In the genomic region with DNA sequence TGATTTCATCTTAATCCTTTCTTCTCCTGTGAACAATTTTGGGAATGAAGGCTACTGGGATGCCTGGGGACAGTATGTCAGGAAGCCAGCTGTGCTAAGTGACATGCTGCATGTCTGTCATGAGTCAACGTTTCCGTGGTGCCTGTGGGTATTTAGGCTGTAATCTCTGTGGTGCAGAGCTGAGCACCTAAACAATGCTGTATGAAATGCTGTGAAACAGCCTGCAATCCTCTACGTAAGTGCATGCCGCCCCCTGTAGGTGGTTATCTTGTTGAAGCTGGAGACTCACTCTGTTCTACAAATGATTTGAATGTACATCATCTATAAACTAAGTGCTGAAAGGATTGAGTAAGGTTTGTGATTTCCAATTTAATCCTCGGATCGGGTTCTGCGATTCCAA, we compare ENCODE assay signal across 9 mouse cellular contexts. TPM values are rescaled to one million over a fixed set of nuclear protein-coding genes. Genes with fewer than 3 reads are reported as not detected.
DNase-seq lines count a peak whose midpoint lies in the region; ATAC-seq and TF ChIP-seq lines count a peak whose summit lies in the region.
"Had no signal": no experiment of that assay in that cellular context is flagged by ENCODE, and none has a peak within 500 bp of the region (broad histone marks: within the 10 kb centered on the region; RNA-seq: fewer than 3 reads in every experiment).

No protein-coding gene starts in this region.

- ATAC-seq in heart, embryonic 11.5 days (replicated peaks; ENCODE audit: insufficient number of reproducible peaks, low FRiP score, low TSS enrichment) = no peak
- ATAC-seq in heart, postnatal 0 days (ENCODE audit: insufficient read depth, low read depth) = peak; percentile 39; the same call in 1 of the 2 replicates
- no peak for ATAC-seq in midbrain, embryonic 14.5 days (ENCODE audit: low FRiP score, low TSS enrichment)

- no peak overlapping the region for H3K4me2 ChIP-seq in heart, embryonic 11.5 days
- no peak overlapping the region for H3K4me2 ChIP-seq in heart, postnatal 0 days (ENCODE audit: low read depth, low read length)
- H3K4me2 ChIP-seq in midbrain, embryonic 14.5 days (ENCODE audit: low read length) = no peak overlapping the region
- H3K4me2 ChIP-seq: limb, embryonic 15.5 days had no signal

- no peaks in the 10 kb centered on the region for H3K4me1 ChIP-seq in heart, embryonic 11.5 days (ENCODE audit: control insufficient read depth, insufficient read depth, low read length)
- H3K4me1 ChIP-seq in heart, postnatal 0 days (ENCODE audit: control insufficient read depth, insufficient read depth) = no peaks in the 10 kb centered on the region
- H3K4me1 ChIP-seq in midbrain, embryonic 14.5 days (ENCODE audit: control insufficient read depth, insufficient read depth, low read length) = peaks cover 3% of the 10 kb centered on the region; the same call in 1 of the 2 replicates
- H3K4me1 ChIP-seq: limb, embryonic 15.5 days had no signal

- H3K4me3 ChIP-seq in heart, embryonic 11.5 days (ENCODE audit: low read depth, low read length) = no peak overlapping the region
- H3K4me3 ChIP-seq in heart, postnatal 0 days (ENCODE audit: low read depth, low read length) = no peak overlapping the region
- H3K4me3 ChIP-seq in midbrain, embryonic 14.5 days (replicated peaks; ENCODE audit: low read depth, low read length) = no peak overlapping the region
- H3K4me3 ChIP-seq: limb, embryonic 15.5 days had no signal

- peak; percentile 42 for DNase-seq in heart, adult 8-10 months (ENCODE audit: low spot score)
- DNase-seq in MN1 (ENCODE audit: low spot score) = peak; percentile 53
- peak; percentile 52 to 59 for DNase-seq in cerebellum, postnatal 36 days
- no peak for DNase-seq in heart, postnatal 0 days (ENCODE audit: low spot score)
- DNase-seq in left cerebral cortex, adult 18-20 months (ENCODE audit: low spot score in 2 of 2) = peak; percentile 81 to 84
- peak; percentile 85 for DNase-seq in midbrain, embryonic 14.5 days
- peak; percentile 58 to 74 for DNase-seq in spleen, postnatal 4 days (ENCODE audit: low spot score in 2 of 2)

- H3K9me3 ChIP-seq in heart, embryonic 11.5 days (replicated peaks; ENCODE audit: control insufficient read depth, low read length) = no peaks in the 10 kb centered on the region
- no peaks in the 10 kb centered on the region for H3K9me3 ChIP-seq in heart, postnatal 0 days (replicated peaks; ENCODE audit: control insufficient read depth, low read length)
- no peaks in the 10 kb centered on the region for H3K9me3 ChIP-seq in midbrain, embryonic 14.5 days (ENCODE audit: control insufficient read depth, low read length)
- H3K9me3 ChIP-seq: limb, embryonic 15.5 days had no signal

- H3K27me3 ChIP-seq in heart, embryonic 11.5 days (ENCODE audit: control insufficient read depth, insufficient read depth, low read length) = no peaks in the 10 kb centered on the region
- no peaks in the 10 kb centered on the region for H3K27me3 ChIP-seq in heart, postnatal 0 days (ENCODE audit: control insufficient read depth, insufficient read depth, low read length)
- H3K27me3 ChIP-seq in midbrain, embryonic 14.5 days (ENCODE audit: control insufficient read depth, insufficient read depth, low read length) = no peaks in the 10 kb centered on the region
- H3K27me3 ChIP-seq: limb, embryonic 15.5 days had no signal

- no peaks in the 10 kb centered on the region for H3K36me3 ChIP-seq in heart, embryonic 11.5 days (ENCODE audit: control insufficient read depth, insufficient read depth, low read length)
- no peaks in the 10 kb centered on the region for H3K36me3 ChIP-seq in heart, postnatal 0 days (replicated peaks; ENCODE audit: control insufficient read depth, insufficient read depth, low read length)
- H3K36me3 ChIP-seq in midbrain, embryonic 14.5 days (ENCODE audit: control insufficient read depth, insufficient read depth, low read length) = no peaks in the 10 kb centered on the region
- H3K36me3 ChIP-seq: limb, embryonic 15.5 days had no signal

- TF ChIP-seq CTCF in heart, postnatal 0 days (IDR thresholded peaks at IDR 0.05; ENCODE audit: low read depth) = peak; percentile 66

- TF ChIP-seq EP300 in heart, postnatal 0 days (IDR thresholded peaks at IDR 0.05; ENCODE audit: low read depth) = no peak

- 40% methylated on average over 7 of the region's 7 CpGs for WGBS in heart, embryonic 11.5 days (ENCODE audit: insufficient replicate concordance)
- WGBS in heart, postnatal 0 days = 22% methylated on average over 7 of the region's 7 CpGs
- 39% methylated on average over 7 of the region's 7 CpGs for WGBS in midbrain, embryonic 14.5 days

- H3K27ac ChIP-seq in heart, embryonic 11.5 days (ENCODE audit: low read depth, low read length) = no peak overlapping the region
- no peak overlapping the region for H3K27ac ChIP-seq in heart, postnatal 0 days (ENCODE audit: low read depth)
- no peak overlapping the region for H3K27ac ChIP-seq in midbrain, embryonic 14.5 days (replicated peaks; ENCODE audit: low read depth, low read length)
- H3K27ac ChIP-seq: limb, embryonic 15.5 days had no signal

- H3K9ac ChIP-seq in heart, embryonic 11.5 days (ENCODE audit: low read depth, low read length) = no peak overlapping the region
- no peak overlapping the region for H3K9ac ChIP-seq in heart, postnatal 0 days (replicated peaks; ENCODE audit: low read depth, low read length)
- no peak overlapping the region for H3K9ac ChIP-seq in midbrain, embryonic 14.5 days (replicated peaks; ENCODE audit: low read length)
- H3K9ac ChIP-seq: limb, embryonic 15.5 days had no signal

RNA-seq across cellular contexts. Expression of a gene that starts 29.5 kb away (rescaled TPM):
- 1 to 10 TPM; 7.0 to 9.0 (median 8.1) TPM for total RNA-seq in heart, adult 8-10 months (2022)
- polyA plus RNA-seq in heart, embryonic 11.5 days (2014; fragmentation: Nextera tagmentation; extraction: Ambion mirVana) = 9.1 and 9.9 TPM in 2 replicates
- 3.1 and 12.4 TPM in 2 replicates for total RNA-seq in heart, postnatal 0 days (2014; rRNA removed; ENCODE audit: low replicate concordance)
- 3.5 and 4.2 TPM in 2 replicates for polyA plus RNA-seq in heart, postnatal 0 days (2015; fragmentation: Nextera tagmentation; extraction: Ambion mirVana)
- 10 to 100 TPM; 40.0 to 40.9 TPM for total RNA-seq in left cerebral cortex, adult 18-20 months (2021)
- polyA plus RNA-seq in midbrain, embryonic 14.5 days (2014; fragmentation: Nextera tagmentation; extraction: Ambion mirVana) = 11.7 and 12.3 TPM in 2 replicates

RNA-seq across cellular contexts. Expression of a gene that starts 46.4 kb away (rescaled TPM):
- total RNA-seq in heart, adult 8-10 months (2022) = under 1 TPM in 1 of 4 experiments, not detected in 3; 0.37 TPM
- 1.9 and 2.0 TPM in 2 replicates for polyA plus RNA-seq in heart, embryonic 11.5 days (2014; fragmentation: Nextera tagmentation; extraction: Ambion mirVana)
- total RNA-seq in heart, postnatal 0 days (2014; rRNA removed; ENCODE audit: low replicate concordance) = 1.4 TPM in 1 of 2 replicates, not detected in the other
- polyA plus RNA-seq in heart, postnatal 0 days (2015; fragmentation: Nextera tagmentation; extraction: Ambion mirVana) = 0.51 and 0.66 TPM in 2 replicates
- not detected for total RNA-seq in left cerebral cortex, adult 18-20 months (2021)
- polyA plus RNA-seq in midbrain, embryonic 14.5 days (2014; fragmentation: Nextera tagmentation; extraction: Ambion mirVana) = not detected in 2 replicates
